Mouse (Mus musculus): ENCODE measurements around the gene Jade3.

GRCm38 (mm10) chrX:20407676-20408075 is 17.8 kb upstream of the Jade3 start:
- TF ChIP-seq CTCF (IDR thresholded peaks at IDR 0.05; ENCODE audit: low read depth, low read length) (no peak), POLR2A (IDR thresholded peaks at IDR 0.05; ENCODE audit: insufficient read depth, low read length) (no peak), EP300 (IDR thresholded peaks at IDR 0.05; ENCODE audit: insufficient read depth, low read depth, low read length) (no peak)

All from ES-Bruce4 (cell line).